Mouse (Mus musculus): ENCODE measurements around the gene Slc26a3. TPM values are rescaled to one million over a fixed set of nuclear protein-coding genes. Genes with fewer than 3 reads are reported as not detected.

Gene Slc26a3
- 0.05 TPM in 1 of 2 replicates, not detected in the other for polyA plus RNA-seq (2012; rRNA removed)

GRCm38 (mm10) chr12:31390571-31390970 lies at the start of gene Slc26a3:
TSS of gene Slc26a3 (plus strand) at chr12:31390871.

GRCm38 (mm10) chr12:31350944-31351928 lies 39.4 kb upstream of the Slc26a3 start, which contains the start of gene Dld:
TSS of gene Dld (minus strand) at chr12:31351453.

GRCm38 (mm10) chr12:31499314-31500131 lies 108.9 kb downstream of the Slc26a3 start, which contains the start of gene Cbll1:
TSS of gene Cbll1 (minus strand) at chr12:31499616.

Other genes starting within 250 kb of the Slc26a3 start
- not detected in 2 replicates for gene Gm6993, start 150.1 kb upstream of the Slc26a3 start, polyA plus RNA-seq (2012; rRNA removed)
- gene Lamb1, start 125.6 kb upstream of the Slc26a3 start, polyA plus RNA-seq (2012; rRNA removed): 25.4 and 35.4 TPM in 2 replicates
- 86.7 and 95.0 TPM in 2 replicates for gene Dld, start 39.4 kb upstream of the Slc26a3 start, polyA plus RNA-seq (2012; rRNA removed)
- 8.4 and 16.1 TPM in 2 replicates for gene Cbll1, start 108.7 kb downstream of the Slc26a3 start, polyA plus RNA-seq (2012; rRNA removed)
- gene Slc26a4, start 169.1 kb downstream of the Slc26a3 start, polyA plus RNA-seq (2012; rRNA removed): 0.01 and 0.06 TPM in 2 replicates
- gene Bcap29, start 243.8 kb downstream of the Slc26a3 start, polyA plus RNA-seq (2012; rRNA removed): 11.8 and 15.0 TPM in 2 replicates